Mouse (Mus musculus): ENCODE results near the gene Cp. TPM values are rescaled to one million over a fixed set of nuclear protein-coding genes. Genes with fewer than 3 reads are reported as not detected.
"Not testable (repeated sequence)": the region's sequence is repeated elsewhere in the genome, so short reads cannot be mapped to it uniquely, and the experiment has no call there.

Cp gene
- polyA plus RNA-seq (2016; fragmentation: Nextera tagmentation; extraction: Ambion mirVana) = 1.7 and 4.2 TPM in 2 replicates

- Histone ChIP-seq H3K4me1 (peaks cover 6% of the 10 kb centered on the region; the same call in 1 of the 2 replicates), H3K27ac (no peak within 1 kb of the TSS), H3K9ac (no peak within 1 kb of the TSS), H3K4me2 (no peak within 1 kb of the TSS), H3K36me3 (replicated peaks) (no peaks in the 10 kb centered on the region), H3K9me3 (no peaks in the 10 kb centered on the region), H3K4me3 (replicated peaks) (no peak within 1 kb of the TSS), H3K27me3 (no peaks in the 10 kb centered on the region)
- WGBS = 34% methylated on average over 5 of the region's 5 CpGs
- ATAC-seq (ENCODE audit: low FRiP score) = no peak
Observed at GRCm38 (mm10) chr3:19956885-19957284, at the start of gene Cp. Cp (plus strand) TSS chr3:19957054.

- Histone ChIP-seq H3K4me2 (no peak overlapping the region), H3K36me3 (replicated peaks) (no peaks in the 10 kb centered on the region), H3K9me3 (no peaks in the 10 kb centered on the region), H3K27ac (no peak overlapping the region), H3K4me1 (no peaks in the 10 kb centered on the region), H3K27me3 (no peaks in the 10 kb centered on the region), H3K9ac (no peak overlapping the region), H3K4me3 (replicated peaks) (no peak overlapping the region)
- no peak for ATAC-seq (ENCODE audit: low FRiP score)
Observed at GRCm38 (mm10) chr3:19948552-19948951, 8.3 kb upstream of the Cp start.

DNA sequence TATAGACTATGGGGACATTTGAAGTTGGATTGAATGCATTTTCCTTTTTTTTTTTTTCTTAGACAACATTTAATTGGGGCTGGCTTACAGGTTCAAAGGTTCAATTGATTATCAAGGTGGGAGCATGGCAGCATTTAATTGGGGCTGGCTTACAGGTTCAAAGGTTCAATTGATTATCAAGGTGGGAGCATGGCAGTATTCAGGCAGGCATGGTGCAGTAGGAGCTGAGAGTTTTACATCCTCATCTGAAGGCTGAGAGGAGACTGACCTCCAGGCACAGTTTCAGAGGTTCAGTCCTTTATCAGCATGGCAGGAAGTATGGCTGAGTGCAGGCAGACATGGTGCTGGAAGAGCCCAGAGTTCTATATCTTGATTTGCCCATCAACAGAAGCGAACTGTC, 7.5 kb upstream of the Cp start:
- H3K36me3 ChIP-seq (replicated peaks); H3K27me3 ChIP-seq; H3K4me1 ChIP-seq; H3K9me3 ChIP-seq; H3K27ac ChIP-seq; ATAC-seq (ENCODE audit: low FRiP score); H3K4me3 ChIP-seq (replicated peaks); H3K9ac ChIP-seq; H3K4me2 ChIP-seq: not testable (repeated sequence)
- 92% methylated on average over 1 of the region's 1 CpGs for WGBS

- Histone ChIP-seq H3K27ac (no peak overlapping the region), H3K9ac (no peak overlapping the region), H3K9me3 (no peaks in the 10 kb centered on the region), H3K4me2 (no peak overlapping the region), H3K4me1 (peaks cover 6% of the 10 kb centered on the region; the same call in 1 of the 2 replicates), H3K4me3 (replicated peaks) (no peak overlapping the region), H3K27me3 (no peaks in the 10 kb centered on the region), H3K36me3 (replicated peaks) (no peaks in the 10 kb centered on the region)
- 8% methylated on average over 1 of the region's 1 CpGs for WGBS
- ATAC-seq (ENCODE audit: low FRiP score) = peak; percentile 40; the same call in 1 of the 2 replicates
Observed at GRCm38 (mm10) chr3:19953425-19953824, 3.4 kb upstream of the Cp start.

DNA sequence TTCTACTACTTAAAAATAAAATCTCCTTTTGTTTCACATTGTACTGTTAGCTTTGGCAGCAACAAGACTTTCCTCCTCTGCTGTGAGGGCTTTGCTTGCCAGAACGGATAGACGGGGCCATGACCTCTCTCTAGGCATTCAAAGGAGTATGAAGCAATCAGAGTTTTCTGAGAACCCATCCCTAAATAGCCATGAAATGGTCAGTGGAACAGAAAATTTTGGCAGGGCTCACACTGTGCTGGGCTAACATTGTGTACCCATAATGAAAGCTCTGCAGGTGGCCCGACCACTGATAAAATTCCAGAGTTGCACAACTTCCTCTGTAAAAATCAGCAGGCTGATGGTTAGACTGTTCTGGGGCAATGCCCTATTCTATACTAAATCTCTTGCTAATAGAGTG, 3.0 kb upstream of the Cp start:
- Histone ChIP-seq H3K27ac (no peak overlapping the region), H3K9me3 (no peaks in the 10 kb centered on the region), H3K36me3 (replicated peaks) (no peaks in the 10 kb centered on the region), H3K27me3 (no peaks in the 10 kb centered on the region), H3K9ac (no peak overlapping the region), H3K4me2 (no peak overlapping the region), H3K4me3 (replicated peaks) (no peak overlapping the region), H3K4me1 (peaks cover 6% of the 10 kb centered on the region; the same call in 1 of the 2 replicates)
- WGBS = 10% methylated on average over 3 of the region's 3 CpGs
- ATAC-seq (ENCODE audit: low FRiP score) = peak; percentile 79

- H3K27ac ChIP-seq = no peak overlapping the region
Observed at GRCm38 (mm10) chr3:19958031-19958430, 1.2 kb downstream of the Cp start.

DNA sequence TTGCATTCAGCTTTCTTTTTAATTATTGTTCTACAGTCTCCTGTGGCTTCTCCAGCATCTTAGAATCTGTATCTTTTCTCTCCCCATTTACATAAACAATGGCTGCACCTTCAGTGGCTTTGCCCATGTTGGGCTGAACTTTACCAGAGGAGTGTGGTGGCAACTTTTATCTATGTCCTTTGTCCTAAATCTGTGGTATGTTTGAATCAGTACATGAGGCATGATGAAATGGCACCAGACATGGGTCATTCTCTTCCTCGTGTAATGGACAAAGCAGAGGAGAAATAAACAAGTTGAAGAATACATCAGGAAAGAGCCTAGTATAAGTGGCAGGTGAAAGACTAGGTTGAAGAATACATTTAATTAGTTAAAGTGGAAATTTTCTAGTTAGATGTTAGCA, 2.1 kb downstream of the Cp start:
- H3K36me3 ChIP-seq (replicated peaks) = no peaks in the 10 kb centered on the region
- WGBS = 71% methylated on average over 1 of the region's 1 CpGs
- H3K9ac ChIP-seq = no peak overlapping the region
- H3K4me3 ChIP-seq (replicated peaks) = no peak overlapping the region
- peaks cover 3% of the 10 kb centered on the region; the same call in 1 of the 2 replicates for H3K4me1 ChIP-seq
- H3K27me3 ChIP-seq = no peaks in the 10 kb centered on the region
- H3K9me3 ChIP-seq = no peaks in the 10 kb centered on the region
- ATAC-seq (ENCODE audit: low FRiP score) = no peak
- no peak overlapping the region for H3K27ac ChIP-seq
- no peak overlapping the region for H3K4me2 ChIP-seq

More at GRCm38 (mm10) chr3:19958031-19958430, 1.2 kb downstream of the Cp start:
- H3K9me3 ChIP-seq = no peaks in the 10 kb centered on the region
- peaks cover 6% of the 10 kb centered on the region; the same call in 1 of the 2 replicates for H3K4me1 ChIP-seq
- H3K27me3 ChIP-seq = no peaks in the 10 kb centered on the region
- no peak for ATAC-seq (ENCODE audit: low FRiP score)
- no peak overlapping the region for H3K4me2 ChIP-seq
- H3K9ac ChIP-seq = no peak overlapping the region
- H3K4me3 ChIP-seq (replicated peaks) = no peak overlapping the region
- no peaks in the 10 kb centered on the region for H3K36me3 ChIP-seq (replicated peaks)

GRCm38 (mm10) chr3:19960570-19961114, 3.8 kb downstream of the Cp start:
- Histone ChIP-seq H3K27me3 (no peaks in the 10 kb centered on the region), H3K4me3 (replicated peaks) (no peak overlapping the region), H3K9ac (no peak overlapping the region), H3K36me3 (replicated peaks) (no peaks in the 10 kb centered on the region), H3K9me3 (no peaks in the 10 kb centered on the region), H3K4me1 (0 out of 2 replicates have a peak, but pooled peaks cover 3% of the 10 kb centered on the region), H3K27ac (no peak overlapping the region), H3K4me2 (no peak overlapping the region)
- 67% methylated on average over 3 of the region's 3 CpGs for WGBS
- ATAC-seq (ENCODE audit: low FRiP score) = no peak

- no peak overlapping the region for H3K9ac ChIP-seq
- 0 out of 2 replicates have a peak, but pooled peaks cover 3% of the 10 kb centered on the region for H3K4me1 ChIP-seq
- no peaks in the 10 kb centered on the region for H3K27me3 ChIP-seq
- H3K4me3 ChIP-seq (replicated peaks) = no peak overlapping the region
- WGBS = 82% methylated on average over 2 of the region's 2 CpGs
- no peak overlapping the region for H3K27ac ChIP-seq
- no peaks in the 10 kb centered on the region for H3K9me3 ChIP-seq
- no peaks in the 10 kb centered on the region for H3K36me3 ChIP-seq (replicated peaks)
- ATAC-seq (ENCODE audit: low FRiP score) = no peak
- no peak overlapping the region for H3K4me2 ChIP-seq
Observed at GRCm38 (mm10) chr3:19961341-19961740, 4.5 kb downstream of the Cp start.

- no peaks in the 10 kb centered on the region for H3K36me3 ChIP-seq (replicated peaks)
- WGBS = 95% methylated on average over 3 of the region's 3 CpGs
- ATAC-seq (ENCODE audit: low FRiP score) = no peak
Observed at GRCm38 (mm10) chr3:19962769-19963513, 6.1 kb downstream of the Cp start.

DNA sequence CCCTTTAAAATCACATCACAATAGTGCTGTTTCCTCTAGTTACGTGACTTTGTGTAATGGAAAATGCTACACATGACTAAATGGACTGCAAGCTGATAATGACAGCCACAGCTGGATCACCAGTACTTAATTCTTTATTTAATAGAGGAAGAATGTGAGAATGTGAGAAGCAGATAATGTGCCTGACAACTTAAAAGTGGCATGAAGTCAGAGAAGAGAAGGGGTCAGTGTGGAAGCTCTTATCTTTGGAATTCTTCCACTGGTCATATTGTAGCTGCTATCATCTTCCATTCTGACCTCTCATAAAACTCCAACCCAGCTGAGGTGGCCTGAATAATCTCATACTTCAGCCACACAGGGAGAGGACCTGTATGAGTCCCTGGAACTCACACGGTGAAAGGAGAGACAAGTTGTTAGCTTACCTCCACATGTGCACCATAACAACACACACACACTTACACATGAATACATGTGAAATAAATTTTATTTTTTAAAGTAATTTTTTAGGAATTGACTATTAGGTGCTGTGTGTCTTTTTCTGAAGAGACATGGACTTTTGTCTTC, 7.9 kb downstream of the Cp start:
- no peak overlapping the region for H3K4me3 ChIP-seq (replicated peaks)
- H3K27me3 ChIP-seq = no peaks in the 10 kb centered on the region
- H3K9ac ChIP-seq = no peak overlapping the region
- H3K36me3 ChIP-seq (replicated peaks) = no peaks in the 10 kb centered on the region
- H3K4me1 ChIP-seq = no peaks in the 10 kb centered on the region
- no peaks in the 10 kb centered on the region for H3K9me3 ChIP-seq
- H3K4me2 ChIP-seq = no peak overlapping the region
- ATAC-seq (ENCODE audit: low FRiP score) = no peak
- H3K27ac ChIP-seq = no peak overlapping the region
- 84% methylated on average over 2 of the region's 2 CpGs for WGBS

More at GRCm38 (mm10) chr3:19962769-19963513, 6.1 kb downstream of the Cp start:
- H3K27ac ChIP-seq = no peak overlapping the region
- H3K9me3 ChIP-seq = no peaks in the 10 kb centered on the region
- H3K4me2 ChIP-seq = no peak overlapping the region
- H3K27me3 ChIP-seq = no peaks in the 10 kb centered on the region
- H3K4me3 ChIP-seq (replicated peaks) = no peak overlapping the region
- no peak overlapping the region for H3K9ac ChIP-seq
- H3K4me1 ChIP-seq = no peaks in the 10 kb centered on the region

DNA sequence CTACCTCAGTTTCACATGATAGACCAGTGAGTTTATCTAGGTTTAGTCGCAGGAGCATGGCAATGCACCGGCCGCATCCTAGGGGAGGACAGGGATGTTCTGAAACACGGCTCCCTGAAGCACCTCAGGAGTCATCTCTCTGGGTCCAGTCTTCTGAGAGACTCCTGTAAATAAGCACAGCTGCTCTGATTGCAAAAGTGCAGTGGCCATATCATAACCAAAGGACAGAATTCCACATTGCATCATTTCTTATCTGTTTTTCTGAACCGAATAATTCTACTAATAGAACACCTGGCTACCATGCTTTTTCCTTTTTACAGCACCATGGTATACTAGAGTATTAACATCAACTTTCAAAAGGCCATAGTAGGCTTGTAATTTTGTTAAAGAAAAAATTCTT, 8.4 kb downstream of the Cp start:
- H3K9ac ChIP-seq = no peak overlapping the region

More for the DNA sequence above, 8.4 kb downstream of the Cp start:
- H3K4me1 ChIP-seq = no peaks in the 10 kb centered on the region
- no peak for ATAC-seq (ENCODE audit: low FRiP score)
- no peaks in the 10 kb centered on the region for H3K36me3 ChIP-seq (replicated peaks)
- no peak overlapping the region for H3K4me3 ChIP-seq (replicated peaks)
- H3K4me2 ChIP-seq = no peak overlapping the region
- H3K27me3 ChIP-seq = no peaks in the 10 kb centered on the region
- no peak overlapping the region for H3K27ac ChIP-seq
- WGBS = 94% methylated on average over 5 of the region's 5 CpGs
- H3K9me3 ChIP-seq = no peaks in the 10 kb centered on the region
